Mouse (Mus musculus) liver, embryonic 13.5 days (tissue): ENCODE measurements at regions not wholly inside any gene's neighbourhood (a gene's known extent, or its start where the extent isn't known, plus 50 kb on each side); places are given as distances from the start of the nearest gene placed in this dataset.

Experiments used
- ATAC-seq: fragments of 200-750 bp; cut with Nextera tagmentation; 2 replicates; pipeline ENCODE4 v1.8.0; 2017; ENCODE audit warnings: low read depth, mild to moderate bottlenecking, moderate number of reproducible peaks, moderate library complexity
- DNase-seq: peaks from one replicate; pipeline ENCODE4 v3.0.0; 2022
- H3K27ac ChIP-seq: fragments of 300-500 bp; sonication (generic); 2 replicates; pipeline ENCODE4 v1.5.1; 2015; ENCODE audit warnings: moderate library complexity, mild to moderate bottlenecking, inconsistent platforms
- H3K27me3 ChIP-seq: fragments of 300-500 bp; sonication (generic); 2 replicates; pipeline ENCODE4 v1.6.1; 2015; ENCODE audit warnings: mild to moderate bottlenecking, inconsistent platforms
- H3K36me3 ChIP-seq: fragments of 300-500 bp; sonication (generic); 2 replicates; pipeline ENCODE4 v1.6.1; 2015; ENCODE audit warnings: mild to moderate bottlenecking, inconsistent platforms
- H3K4me1 ChIP-seq: fragments of 300-500 bp; sonication (generic); replicated peaks from 2 replicates; pipeline ENCODE4 v1.6.1; 2015; ENCODE audit warnings: inconsistent platforms
- H3K4me2 ChIP-seq: fragments of 300-500 bp; sonication (generic); 2 replicates; pipeline ENCODE4 v1.6.1; 2015; ENCODE audit warnings: inconsistent platforms, mild to moderate bottlenecking, moderate library complexity
- H3K4me3 ChIP-seq: fragments of 300-500 bp; sonication (generic); replicated peaks from 2 replicates; pipeline ENCODE4 v1.5.1; 2015; ENCODE audit warnings: mild to moderate bottlenecking, inconsistent platforms
- H3K9ac ChIP-seq: fragments of 300-500 bp; sonication (generic); 2 replicates; pipeline ENCODE4 v1.6.1; 2015; ENCODE audit warnings: mild to moderate bottlenecking, inconsistent platforms
- H3K9me3 ChIP-seq: fragments of 300-500 bp; sonication (generic); replicated peaks from 2 replicates; pipeline ENCODE4 v1.6.1; 2016; ENCODE audit warnings: inconsistent platforms
- WGBS: fragments of 180-500 bp; shearing (Covaris S2); methylation state at CpG from one replicate; pipeline ENCODE4 v1.1.7; 2015; ENCODE audit not compliant: insufficient replicate concordance; 5-methylcytosine and 5-hydroxymethylcytosine counted together

DNA sequence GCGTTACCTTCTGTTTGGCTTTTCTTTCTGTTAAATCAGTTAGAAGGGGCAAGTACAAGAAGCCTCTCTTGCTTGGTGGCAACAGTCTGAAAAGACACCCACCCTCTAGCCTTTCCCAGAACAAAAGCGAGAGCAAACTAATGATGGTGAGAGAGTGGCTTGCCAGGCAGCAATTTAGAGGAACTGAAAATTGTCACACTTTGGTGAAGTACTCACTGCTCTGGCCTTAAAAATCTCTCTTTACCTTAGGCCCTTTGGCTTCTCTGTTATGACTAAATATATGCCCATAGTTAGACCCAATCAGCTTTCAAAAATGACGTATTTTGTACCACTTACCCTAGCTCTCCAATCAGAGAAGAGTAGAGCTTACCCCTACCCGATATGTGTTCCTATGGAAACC lies 1477.8 kb downstream of the Slc22a22 start:
- Histone ChIP-seq H3K27ac (no peak overlapping the region), H3K27me3 (no peaks in the 10 kb centered on the region), H3K4me2 (no peak overlapping the region), H3K4me1 (no peaks in the 10 kb centered on the region), H3K36me3 (no peaks in the 10 kb centered on the region), H3K9me3 (no peaks in the 10 kb centered on the region), H3K9ac (no peak overlapping the region), H3K4me3 (no peak overlapping the region)
- no peak for DNase-seq
- ATAC-seq = no peak
- 70% methylated on average over 4 of the region's 4 CpGs for WGBS

DNA sequence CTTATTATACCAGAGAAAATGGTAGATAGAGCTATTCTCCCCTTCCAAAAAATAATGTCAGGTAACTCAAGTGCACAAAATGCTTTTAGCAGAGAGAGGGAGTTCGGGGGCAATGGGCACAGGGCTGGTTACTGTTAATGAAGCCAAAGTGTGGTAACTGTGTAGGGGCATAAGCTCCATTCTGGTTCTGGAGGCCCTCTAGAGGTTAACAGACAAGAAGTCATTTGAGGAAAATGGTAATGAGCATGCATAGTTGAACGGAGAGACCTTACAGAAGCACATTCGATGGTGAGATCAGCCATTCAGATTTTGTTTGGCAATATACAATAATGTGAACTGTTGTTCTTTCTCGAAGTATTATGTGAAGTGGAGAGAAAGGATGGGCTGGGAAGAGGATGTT lies 1479.4 kb downstream of the Slc22a22 start:
- DNase-seq (no peak), ATAC-seq (no peak)
- Histone ChIP-seq H3K9ac (no peak overlapping the region), H3K36me3 (no peaks in the 10 kb centered on the region), H3K9me3 (no peaks in the 10 kb centered on the region), H3K27ac (no peak overlapping the region), H3K4me1 (no peaks in the 10 kb centered on the region), H3K4me3 (no peak overlapping the region), H3K4me2 (no peak overlapping the region), H3K27me3 (no peaks in the 10 kb centered on the region)
- WGBS = 61% methylated on average over 4 of the region's 4 CpGs

DNA sequence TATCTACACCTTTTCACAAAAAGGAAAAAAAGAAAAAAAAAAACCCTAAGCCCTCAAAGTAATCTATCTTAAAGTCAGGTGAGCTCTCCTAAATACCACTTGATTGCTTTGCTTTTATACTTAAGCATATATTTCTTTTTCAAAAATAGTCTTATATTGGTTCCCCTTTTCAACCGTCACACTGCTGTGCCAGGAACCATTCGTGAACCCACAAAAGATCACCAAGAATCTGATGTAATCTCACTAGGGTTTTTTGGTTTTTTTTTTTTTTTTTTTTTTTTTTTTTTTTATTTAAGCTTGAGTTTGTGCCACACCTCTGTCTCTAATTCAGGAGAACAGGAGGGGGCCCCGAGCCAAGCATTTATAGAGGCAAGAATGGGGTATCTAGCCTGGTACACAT lies 1482.7 kb downstream of the Slc22a22 start:
- ATAC-seq = no peak
- 27% methylated on average over 3 of the region's 3 CpGs for WGBS

DNA sequence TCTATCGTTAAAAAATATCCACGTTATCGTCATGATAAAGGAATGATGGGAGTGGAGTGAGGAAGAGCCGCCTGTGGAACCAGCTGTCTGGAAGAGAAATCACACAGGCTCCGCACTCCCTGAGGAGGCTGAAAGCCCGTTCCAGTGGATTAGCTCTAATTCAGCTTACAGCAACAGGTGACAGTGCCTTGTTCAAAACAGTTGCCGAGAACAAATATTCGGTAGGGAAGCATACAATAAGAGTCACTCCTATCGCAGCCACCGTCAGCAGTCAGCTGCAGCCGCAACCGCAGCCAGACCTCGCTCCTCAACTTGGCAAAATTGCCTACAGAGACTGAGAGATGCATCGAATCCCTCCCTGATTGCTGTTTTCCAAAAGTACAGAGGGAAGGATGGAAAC lies 1501.6 kb downstream of the Slc22a22 start:
- Histone ChIP-seq H3K27ac (no peak overlapping the region), H3K4me2 (no peak overlapping the region), H3K9me3 (no peaks in the 10 kb centered on the region), H3K9ac (no peak overlapping the region), H3K36me3 (no peaks in the 10 kb centered on the region), H3K27me3 (no peaks in the 10 kb centered on the region), H3K4me3 (no peak overlapping the region), H3K4me1 (no peaks in the 10 kb centered on the region)
- ATAC-seq (no peak), DNase-seq (no peak)
- 70% methylated on average over 14 of the region's 14 CpGs for WGBS

More for the DNA sequence above, 1482.7 kb downstream of the Slc22a22 start:
- no peak overlapping the region for H3K9ac ChIP-seq
- H3K4me1 ChIP-seq = no peaks in the 10 kb centered on the region
- no peak overlapping the region for H3K4me2 ChIP-seq
- no peaks in the 10 kb centered on the region for H3K27me3 ChIP-seq
- H3K36me3 ChIP-seq = no peaks in the 10 kb centered on the region
- no peak for DNase-seq
- H3K4me3 ChIP-seq = no peak overlapping the region
- no peaks in the 10 kb centered on the region for H3K9me3 ChIP-seq
- H3K27ac ChIP-seq = no peak overlapping the region

DNA sequence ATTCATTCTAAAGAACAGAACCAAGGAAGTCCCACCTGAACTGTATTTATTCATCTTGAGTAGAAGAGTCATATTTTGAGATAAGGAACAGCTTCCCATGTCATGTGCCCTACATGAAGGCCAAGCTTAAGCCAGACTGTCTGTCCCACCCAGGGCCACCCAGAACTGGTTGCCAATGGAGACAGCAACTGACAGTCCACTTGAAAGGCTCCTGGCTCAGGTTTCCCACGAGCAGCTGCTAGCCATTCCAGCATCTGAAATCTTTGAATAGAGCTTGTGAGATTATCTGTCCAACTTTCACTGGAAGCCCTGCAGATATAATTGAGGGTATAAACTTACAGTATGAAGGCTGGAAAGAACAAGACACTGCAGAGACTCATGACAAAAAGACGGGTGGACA lies 1510.6 kb downstream of the Slc22a22 start:
- H3K9ac ChIP-seq = no peak overlapping the region
- H3K4me3 ChIP-seq = no peak overlapping the region
- no peaks in the 10 kb centered on the region for H3K27me3 ChIP-seq
- H3K36me3 ChIP-seq = no peaks in the 10 kb centered on the region
- H3K9me3 ChIP-seq = no peaks in the 10 kb centered on the region
- 47% methylated on average over 2 of the region's 2 CpGs for WGBS
- H3K27ac ChIP-seq = no peak overlapping the region
- no peak overlapping the region for H3K4me2 ChIP-seq
- no peaks in the 10 kb centered on the region for H3K4me1 ChIP-seq
- ATAC-seq (no peak), DNase-seq (no peak)

DNA sequence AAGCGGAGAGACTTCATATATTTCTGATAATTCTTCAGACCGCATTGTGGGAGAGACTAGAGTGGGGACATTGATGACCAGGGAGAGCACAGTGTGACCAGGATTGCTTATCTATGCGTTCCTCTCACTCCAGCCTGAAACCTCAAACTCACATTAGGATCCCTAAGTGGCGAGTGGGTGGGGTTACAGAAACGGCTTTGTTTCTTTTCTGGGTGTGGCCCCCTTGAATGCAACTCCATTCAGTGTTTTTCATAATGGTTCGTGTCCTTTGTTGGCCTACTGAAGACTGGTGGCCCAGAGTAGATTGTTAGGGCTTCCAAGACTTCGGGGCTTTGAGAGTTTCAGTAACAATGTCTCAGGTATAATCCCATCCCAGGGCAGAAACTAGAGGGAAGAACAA lies 1512.1 kb downstream of the Slc22a22 start:
- no peak overlapping the region for H3K27ac ChIP-seq
- DNase-seq = no peak
- no peak overlapping the region for H3K4me3 ChIP-seq
- no peak for ATAC-seq
- H3K4me2 ChIP-seq = no peak overlapping the region
- no peaks in the 10 kb centered on the region for H3K27me3 ChIP-seq
- no peaks in the 10 kb centered on the region for H3K4me1 ChIP-seq
- no peaks in the 10 kb centered on the region for H3K9me3 ChIP-seq
- H3K36me3 ChIP-seq = no peaks in the 10 kb centered on the region
- 35% methylated on average over 7 of the region's 7 CpGs for WGBS
- no peak overlapping the region for H3K9ac ChIP-seq

DNA sequence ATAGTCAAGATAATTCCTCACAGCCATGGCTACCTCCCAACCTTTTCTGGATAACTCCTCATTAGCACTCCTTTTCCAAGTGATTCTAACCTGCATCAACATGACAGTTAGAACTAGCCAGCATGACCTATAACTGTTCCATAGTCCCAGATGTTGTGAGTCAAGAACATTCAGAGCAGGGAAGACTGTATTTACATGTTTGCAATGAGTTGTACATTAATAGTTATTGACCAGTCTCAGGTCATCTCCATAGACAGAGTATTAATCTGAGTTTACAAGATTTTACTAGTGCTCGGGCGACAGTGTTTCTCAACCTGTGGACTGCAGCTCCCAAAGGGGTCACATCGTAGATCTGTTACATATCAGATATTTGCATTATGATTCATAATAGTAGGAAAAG lies 1515.3 kb downstream of the Slc22a22 start:
- H3K9ac ChIP-seq = no peak overlapping the region
- H3K9me3 ChIP-seq = no peaks in the 10 kb centered on the region
- H3K4me1 ChIP-seq = no peaks in the 10 kb centered on the region
- 69% methylated on average over 3 of the region's 3 CpGs for WGBS
- H3K36me3 ChIP-seq = no peaks in the 10 kb centered on the region
- H3K4me2 ChIP-seq = no peak overlapping the region
- no peak for DNase-seq
- no peak overlapping the region for H3K27ac ChIP-seq
- ATAC-seq = no peak
- H3K27me3 ChIP-seq = no peaks in the 10 kb centered on the region
- no peak overlapping the region for H3K4me3 ChIP-seq
